Mouse (Mus musculus) frontal cortex, adult 2 months (tissue): ENCODE results near the gene Maco1. TPM values are rescaled to one million over a fixed set of nuclear protein-coding genes. Genes with fewer than 3 reads are reported as not detected.

Experiments
- DNase-seq, 2 experiments: peaks; one replicate each; pipeline ENCODE4 v3.0.0; 2022; ENCODE audit warnings: low spot score in 1 of 2; ENCODE audit errors: extremely low spot score in 1 of 2
- polyA plus RNA-seq: library from polyadenylated mRNA; depleted of rRNA; stranded (reverse); fragments of >200 nt; gene quantifications from 2 replicates; pipeline ENCODE4 v1.2.3, GENCODE M21; 2012; rRNA removed

Gene Maco1
- polyA plus RNA-seq, 1 experiment, result 52.5 TPM

- DNase-seq, result no peak
These were observed 99.5 kb downstream of the Maco1 start for GRCm38 (mm10) chr4:134753516-134754261.

DNA sequence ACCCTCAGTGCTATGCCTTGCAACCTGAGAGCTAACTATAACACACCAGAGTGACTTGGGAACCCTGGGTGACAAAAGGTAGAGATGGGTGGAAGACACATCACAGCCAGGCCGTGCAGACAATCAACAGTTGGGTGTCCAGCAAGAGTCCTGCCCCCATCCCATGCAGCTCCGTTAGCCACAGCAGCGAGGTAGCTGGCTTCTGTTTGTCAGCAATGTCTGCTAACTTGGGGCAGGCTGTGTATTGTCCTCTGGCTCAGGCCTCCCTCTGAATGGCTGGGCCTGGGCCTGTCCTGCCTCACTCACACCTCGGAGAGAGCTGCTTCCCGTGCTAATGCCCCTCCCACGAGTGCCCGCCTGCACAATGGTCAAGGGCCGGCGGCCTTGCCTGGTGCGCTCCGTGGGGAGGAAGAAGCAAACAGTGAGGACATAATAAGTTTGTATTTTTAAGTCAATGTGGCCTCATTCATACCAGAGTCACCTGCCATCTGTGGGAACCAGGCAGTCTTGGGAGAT lies 100.2 kb downstream of the Maco1 start:
- DNase-seq, result no peak

Other genes starting within 250 kb of the Maco1 start
- gene Man1c1, start 149.1 kb downstream of the Maco1 start, polyA plus RNA-seq, result 17.2 and 20.6 TPM in 2 replicates
- 2.8 and 2.9 TPM in 2 replicates for gene Ldlrap1, start 85.3 kb downstream of the Maco1 start, polyA plus RNA-seq
- 0.08 and 0.24 TPM in 2 replicates for gene Rhd, start 11.2 kb upstream of the Maco1 start, polyA plus RNA-seq
- gene Tmem50a, start 61.7 kb upstream of the Maco1 start, polyA plus RNA-seq, result 151 TPM in 2 replicates
- gene Rsrp1, start 70.2 kb upstream of the Maco1 start, polyA plus RNA-seq, result 742 and 753 TPM in 2 replicates
- 80.3 and 94.7 TPM in 2 replicates for gene Syf2, start 77.6 kb upstream of the Maco1 start, polyA plus RNA-seq